Mouse (Mus musculus) heart, postnatal 0 days (tissue): ENCODE measurements around the gene Gm21974. TPM values are rescaled to one million over a fixed set of nuclear protein-coding genes. Genes with fewer than 3 reads are reported as not detected.

ENCODE experiments used
- ATAC-seq: fragments of 200-750 bp; cut with Nextera tagmentation; 2 replicates; pipeline ENCODE4 v1.8.0; 2017; ENCODE audit warnings: low read depth, moderate number of reproducible peaks, moderate library complexity; ENCODE audit not compliant: insufficient read depth
- DNase-seq: peaks from one replicate; pipeline ENCODE4 v3.0.0-alpha.2; 2016; ENCODE audit warnings: low spot score
- H3K27ac ChIP-seq: fragments of 300-500 bp; sonication (generic); 2 replicates; pipeline ENCODE4 v1.5.1; 2014; ENCODE audit warnings: low read depth, mild to moderate bottlenecking
- H3K27me3 ChIP-seq: fragments of 300-500 bp; sonication (generic); 2 replicates; pipeline ENCODE4 v1.6.1; 2014; ENCODE audit warnings: low read length, mixed read lengths; ENCODE audit not compliant: control insufficient read depth, insufficient read depth
- H3K36me3 ChIP-seq: fragments of 300-500 bp; sonication (generic); replicated peaks from 2 replicates; pipeline ENCODE4 v1.6.1; 2014; ENCODE audit warnings: low read length, mixed read lengths; ENCODE audit not compliant: control insufficient read depth, insufficient read depth
- H3K4me1 ChIP-seq: fragments of 300-500 bp; sonication (generic); 2 replicates; pipeline ENCODE4 v1.6.1; 2014; ENCODE audit warnings: antibody characterized with exemption; ENCODE audit not compliant: control insufficient read depth, insufficient read depth
- H3K4me2 ChIP-seq: fragments of 300-500 bp; sonication (generic); 2 replicates; pipeline ENCODE4 v1.6.1; 2014; ENCODE audit warnings: low read depth, mild to moderate bottlenecking, low read length, moderate library complexity
- H3K4me3 ChIP-seq: fragments of 300-500 bp; sonication (generic); 2 replicates; pipeline ENCODE4 v1.5.1; 2014; ENCODE audit warnings: low read depth, low read length
- H3K9ac ChIP-seq: fragments of 300-500 bp; sonication (generic); replicated peaks from 2 replicates; pipeline ENCODE4 v1.6.1; 2014; ENCODE audit warnings: low read depth, low read length, mixed read lengths
- H3K9me3 ChIP-seq: fragments of 300-500 bp; sonication (generic); replicated peaks from 2 replicates; pipeline ENCODE4 v1.6.1; 2016; ENCODE audit warnings: low read length; ENCODE audit not compliant: control insufficient read depth
- CTCF ChIP-seq: IDR thresholded peaks from 2 replicates; pipeline ENCODE4 v1.5.1; 2016; ENCODE audit warnings: antibody characterized with exemption, control low read depth, low read depth
- EP300 ChIP-seq: IDR thresholded peaks from 2 replicates; pipeline ENCODE4 v1.6.1; 2016; ENCODE audit warnings: antibody characterized with exemption, low read depth
- WGBS: fragments of 180-500 bp; shearing (Covaris S2); extraction: QIAGEN DNeasy Blood & Tissue Kit; methylation state at CpG from one replicate; pipeline ENCODE4 v1.1.7; 2014; 5-methylcytosine and 5-hydroxymethylcytosine counted together
- polyA plus RNA-seq: library from polyadenylated mRNA; unstranded; fragments of >200 nt; fragmentation: Nextera tagmentation; extraction: Ambion mirVana; gene quantifications from 2 replicates; pipeline ENCODE4 v1.2.1, GENCODE M21; 2015
- total RNA-seq: library from RNA; depleted of rRNA; stranded (reverse); fragments of >200 nt; gene quantifications from 2 replicates; pipeline ENCODE4 v1.2.3, GENCODE M21; 2014; ENCODE audit warnings: low replicate concordance

The Gm21974 gene
- total and polyA plus RNA-seq, 2 experiments from 2014 or later: 1.1 TPM; not detected in 1

- TF ChIP-seq CTCF: no peak
- no peak; the same call in 1 of the 2 replicates for TF ChIP-seq EP300
- Histone ChIP-seq H3K9me3 (no peaks in the 10 kb centered on the region), H3K36me3 (peaks cover 36% of the 10 kb centered on the region), H3K9ac (peak within 1 kb of the TSS; percentile 88), H3K4me2 (peak within 1 kb of the TSS; percentile 94), H3K4me1 (peaks cover 10% of the 10 kb centered on the region), H3K27ac (peak within 1 kb of the TSS; percentile 97), H3K27me3 (no peaks in the 10 kb centered on the region), H3K4me3 (peak within 1 kb of the TSS; percentile 91)
- DNase-seq (peak; percentile 89), ATAC-seq (peak; percentile 67)
- WGBS: under 1% methylated on average over 60 of the region's 60 CpGs
Measured at GRCm38 (mm10) chr7:127876467-127877348, 18.5 kb downstream of the Gm21974 start, which contains the start of gene Zfp668. Zfp668 (minus strand) TSS chr7:127876828.

DNA sequence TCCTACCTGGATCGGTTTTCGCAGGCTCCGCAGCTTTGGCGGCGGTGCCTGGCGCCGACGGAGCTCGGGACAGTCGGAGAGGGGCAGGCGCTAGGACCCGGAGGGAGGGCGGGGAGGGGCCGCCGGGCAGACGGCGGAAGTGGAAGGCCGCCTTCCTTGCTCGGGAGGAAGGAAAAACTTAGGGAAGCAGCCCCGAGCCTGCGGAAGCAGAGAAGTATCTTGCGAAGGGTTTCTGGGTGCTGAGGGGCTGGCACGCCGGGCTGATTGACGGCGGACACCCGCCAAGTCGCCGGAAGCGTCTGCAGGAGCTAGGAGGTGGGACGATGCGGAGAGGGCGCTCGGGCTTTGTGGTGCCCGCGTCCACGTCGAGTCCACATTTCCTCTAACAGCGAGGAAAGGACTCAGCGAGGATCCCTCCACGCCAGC is 19.2 kb downstream of the Gm21974 start, which contains the start of gene Zfp646:
Zfp646 (plus strand) TSS at position 181 of the 426 bp plus-strand sequence.
- TF ChIP-seq CTCF: no peak
- Histone ChIP-seq H3K27ac (peak within 1 kb of the TSS; percentile 97), H3K9ac (peak within 1 kb of the TSS; percentile 88), H3K4me3 (peak within 1 kb of the TSS; percentile 91), H3K4me2 (peak within 1 kb of the TSS; percentile 94), H3K27me3 (no peaks in the 10 kb centered on the region), H3K4me1 (peaks cover 10% of the 10 kb centered on the region), H3K36me3 (peaks cover 29% of the 10 kb centered on the region), H3K9me3 (no peaks in the 10 kb centered on the region)
- under 1% methylated on average over 40 of the region's 41 CpGs for WGBS
- ATAC-seq (peak; percentile 87), DNase-seq (peak; percentile 83)

DNA sequence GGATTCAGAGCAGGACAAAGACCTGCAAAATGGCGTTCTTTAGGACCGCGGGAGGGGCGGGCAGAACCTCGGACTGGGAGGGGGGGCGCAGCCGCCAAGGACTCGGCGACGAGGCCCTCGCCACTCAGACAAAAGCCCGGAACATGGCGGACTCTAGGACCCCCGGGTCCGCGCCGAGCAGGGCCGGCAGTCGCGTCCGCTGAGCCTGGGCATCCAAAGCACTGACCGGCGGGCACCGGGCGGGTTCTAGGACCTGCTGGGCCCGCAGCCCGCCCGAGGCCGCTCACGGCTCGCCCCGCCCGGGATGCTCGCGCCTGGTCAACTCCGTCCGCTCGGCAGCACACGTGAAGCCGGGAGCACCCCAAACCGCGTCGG is 19.6 kb downstream of the Gm21974 start:
- ATAC-seq: peak; percentile 90
- H3K36me3 ChIP-seq: peaks cover 25% of the 10 kb centered on the region
- under 1% methylated on average over 24 of the region's 43 CpGs for WGBS

GRCm38 (mm10) chr7:127874812-127875626 is 20.2 kb downstream of the Gm21974 start:
- peaks cover 10% of the 10 kb centered on the region for H3K4me1 ChIP-seq
- H3K9me3 ChIP-seq: no peaks in the 10 kb centered on the region
- peak overlapping the region; percentile 91 for H3K4me3 ChIP-seq
- H3K36me3 ChIP-seq: peaks cover 19% of the 10 kb centered on the region
- H3K4me2 ChIP-seq: peak overlapping the region; percentile 94
- H3K27ac ChIP-seq: peak overlapping the region; percentile 97
- DNase-seq: no peak
- H3K27me3 ChIP-seq: no peaks in the 10 kb centered on the region
- no peak for ATAC-seq
- TF ChIP-seq EP300 (no peak), CTCF (no peak)
- 7% methylated on average over 20 of the region's 20 CpGs for WGBS
- peak overlapping the region; percentile 88 for H3K9ac ChIP-seq

More for the DNA sequence above, 19.6 kb downstream of the Gm21974 start:
- Histone ChIP-seq H3K4me3 (peak overlapping the region; percentile 91), H3K27me3 (no peaks in the 10 kb centered on the region), H3K4me2 (peak overlapping the region; percentile 94), H3K4me1 (peaks cover 10% of the 10 kb centered on the region), H3K9ac (peak overlapping the region; percentile 88), H3K27ac (peak overlapping the region; percentile 97), H3K9me3 (no peaks in the 10 kb centered on the region)
- TF ChIP-seq CTCF: no peak
- DNase-seq: peak; percentile 96

- Histone ChIP-seq H3K9ac (no peak overlapping the region), H3K9me3 (no peaks in the 10 kb centered on the region), H3K4me3 (no peak overlapping the region), H3K27me3 (no peaks in the 10 kb centered on the region), H3K4me1 (peaks cover 7% of the 10 kb centered on the region; the same call in 1 of the 2 replicates), H3K27ac (no peak overlapping the region), H3K4me2 (no peak overlapping the region), H3K36me3 (peaks cover 25% of the 10 kb centered on the region)
- WGBS: 84% methylated on average over 5 of the region's 5 CpGs
- DNase-seq (no peak), ATAC-seq (no peak)
- TF ChIP-seq EP300: no peak
- no peak for TF ChIP-seq CTCF
Measured at GRCm38 (mm10) chr7:127870136-127870821, 25.0 kb downstream of the Gm21974 start.
